Mouse (Mus musculus): ENCODE data around the gene Nqo2.

DNA sequence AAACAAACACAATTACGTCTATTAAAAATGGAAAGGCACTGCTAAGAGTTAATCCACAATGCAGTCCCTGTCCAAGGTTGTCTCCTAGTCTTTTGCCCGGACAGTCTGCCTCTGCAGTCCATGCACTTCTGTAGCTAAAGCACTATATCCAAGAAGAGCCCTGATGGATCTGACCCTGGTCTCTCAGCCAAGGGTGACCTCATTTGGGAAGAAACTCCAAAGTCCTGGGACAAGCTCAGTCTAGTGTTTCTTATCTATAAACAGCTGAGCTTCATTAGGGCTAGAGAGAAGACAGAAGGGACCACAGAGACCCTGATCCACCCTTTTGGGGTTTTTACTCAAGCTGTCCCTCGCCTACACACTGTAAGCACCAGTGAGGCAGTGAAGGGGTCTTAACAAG is 33.6 kb upstream of the Nqo2 start:
- no peak for TF ChIP-seq POLR2A (IDR thresholded peaks at IDR 0.05; ENCODE audit: borderline replicate concordance, low read depth, low read length)
- no peak for TF ChIP-seq CTCF (IDR thresholded peaks at IDR 0.05; ENCODE audit: low read depth, low read length)
